Mouse (Mus musculus) C2C12 (cell line): ENCODE measurements around the gene Rps21.

ENCODE experiments used
- CEBPB ChIP-seq: IDR thresholded peaks from one replicate; pipeline ENCODE4 v1.6.1; 2011; ENCODE audit warnings: low read depth, mild to moderate bottlenecking, control low read depth, moderate library complexity
- CTCF ChIP-seq: IDR thresholded peaks from one replicate; pipeline ENCODE4 v1.5.1; 2011; ENCODE audit not compliant: control insufficient read depth, insufficient read depth, insufficient read length
- FOSL1 ChIP-seq: IDR thresholded peaks from one replicate; pipeline ENCODE4 v1.8.0; 2011; ENCODE audit warnings: mild to moderate bottlenecking, low read length; ENCODE audit not compliant: poor library complexity, insufficient read depth, severe bottlenecking
- MAX ChIP-seq: IDR thresholded peaks from one replicate; pipeline ENCODE4 v1.6.1; 2011; ENCODE audit warnings: mild to moderate bottlenecking, control low read depth
- MYOD1 ChIP-seq: IDR thresholded peaks from one replicate; pipeline ENCODE4 v1.6.1; 2011; ENCODE audit warnings: low read depth; ENCODE audit not compliant: control insufficient read depth, insufficient read length
- MYOG ChIP-seq: IDR thresholded peaks from one replicate; pipeline ENCODE4 v1.6.1; 2011; ENCODE audit not compliant: control insufficient read depth, insufficient read length; ENCODE audit errors: extremely low read depth
- USF1 ChIP-seq: IDR thresholded peaks from one replicate; pipeline ENCODE4 v1.6.1; 2011; ENCODE audit warnings: low read depth, mild to moderate bottlenecking, control low read depth, moderate library complexity

DNA sequence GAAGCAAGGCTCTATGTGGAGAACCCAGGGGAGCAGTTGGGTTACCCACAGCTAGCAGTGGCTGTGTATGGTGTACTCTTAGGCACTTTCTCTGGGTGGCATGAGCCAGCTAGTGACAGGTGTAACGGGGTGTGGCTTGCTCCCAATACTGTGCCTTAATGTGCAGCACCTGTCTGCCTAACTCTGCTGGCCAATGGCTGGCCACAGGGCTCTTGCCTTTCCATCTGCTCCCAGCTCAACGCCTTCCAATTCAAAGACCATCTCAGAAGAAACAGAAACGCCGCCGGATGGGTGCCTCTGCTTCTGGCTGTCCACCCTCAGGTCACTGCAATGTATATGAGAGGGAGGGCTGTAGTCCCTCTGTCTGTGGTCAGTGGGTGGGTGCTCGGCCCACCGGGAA lies 4.7 kb downstream of the Rps21 start:
- TF ChIP-seq CTCF (no peak), MYOG (no peak), CEBPB (no peak), MYOD1 (no peak), MAX (no peak), FOSL1 (no peak), USF1 (no peak)
